Mouse (Mus musculus): ENCODE data around the gene Zmynd11.

DNA sequence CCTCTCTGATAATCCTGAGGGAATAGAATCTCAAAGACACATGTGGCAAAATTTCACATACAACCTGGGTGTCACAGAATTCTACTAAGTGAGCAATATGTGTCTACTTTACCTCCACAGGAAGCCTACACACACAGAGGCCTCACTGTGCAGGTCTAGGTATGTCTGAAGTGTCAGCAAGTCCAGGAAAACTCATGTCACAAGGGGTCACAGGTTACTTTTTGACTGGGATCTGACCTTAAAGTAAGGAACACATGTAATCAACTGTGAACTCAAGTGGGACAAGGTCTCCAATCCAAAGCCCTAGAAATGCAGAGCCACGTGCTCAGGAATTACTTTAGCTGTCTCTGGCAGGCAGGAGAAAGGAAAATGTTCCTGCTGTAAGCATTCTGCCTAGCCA lies 36.1 kb downstream of the Zmynd11 start:
- TF ChIP-seq CTCF (IDR thresholded peaks at IDR 0.05; ENCODE audit: low read depth): no peak
- no peak for TF ChIP-seq EP300 (optimal IDR thresholded peaks at IDR 0.05)
